Mouse (Mus musculus) hindlimb bud, embryonic 11.5 days (tissue): ENCODE data around the gene Ccl6.

Experiments used
- DNase-seq: peaks from one replicate; pipeline ENCODE4 v3.0.0-alpha.2; 2012; ENCODE audit warnings: low read depth, low spot score; ENCODE audit errors: extremely low spot score

Gene Ccl6

DNA sequence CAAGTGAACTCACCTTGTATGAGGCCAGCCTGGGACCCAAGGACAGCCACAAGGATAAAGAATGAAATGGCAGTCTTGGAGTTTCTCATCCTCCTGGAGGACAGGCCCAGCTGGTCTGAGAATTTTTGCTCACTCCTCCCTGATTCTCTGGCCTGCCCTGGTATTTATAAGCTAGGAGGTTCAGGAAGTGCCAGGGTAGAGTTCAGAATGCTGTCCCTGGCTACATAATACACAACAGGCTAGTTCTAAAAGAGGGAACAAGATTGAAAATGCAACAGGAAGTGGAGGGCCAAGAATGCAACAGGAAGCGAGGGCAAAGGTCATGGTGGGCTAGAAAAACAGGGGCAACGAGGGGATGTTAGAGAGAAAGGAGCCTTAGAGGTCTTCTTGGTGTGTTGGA, at the start of gene Ccl6:
Gene Ccl6 (minus strand): TSS at position 235 of the 400 bp plus-strand sequence.
- DNase-seq: no peak

DNA sequence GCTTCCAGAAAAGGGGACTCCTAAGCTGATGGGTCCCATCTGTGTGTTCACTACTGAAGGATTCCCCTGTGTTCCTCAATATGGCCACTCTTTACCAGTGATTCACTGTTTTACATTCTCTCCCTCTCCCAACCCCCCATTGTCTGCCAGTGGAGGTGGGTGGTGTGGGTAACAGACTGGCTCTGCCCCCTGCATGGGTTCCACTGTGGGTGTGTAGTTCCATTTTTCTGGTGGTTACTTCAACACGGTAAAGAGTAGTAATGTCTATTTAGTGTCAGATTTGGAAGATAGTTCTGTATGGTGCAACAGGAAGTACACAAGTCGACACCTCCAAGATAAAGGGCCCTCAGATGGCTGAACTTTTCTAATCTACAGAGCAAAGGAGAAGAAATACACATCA, 48.3 kb upstream of the Ccl6 start:
- DNase-seq: no peak

DNA sequence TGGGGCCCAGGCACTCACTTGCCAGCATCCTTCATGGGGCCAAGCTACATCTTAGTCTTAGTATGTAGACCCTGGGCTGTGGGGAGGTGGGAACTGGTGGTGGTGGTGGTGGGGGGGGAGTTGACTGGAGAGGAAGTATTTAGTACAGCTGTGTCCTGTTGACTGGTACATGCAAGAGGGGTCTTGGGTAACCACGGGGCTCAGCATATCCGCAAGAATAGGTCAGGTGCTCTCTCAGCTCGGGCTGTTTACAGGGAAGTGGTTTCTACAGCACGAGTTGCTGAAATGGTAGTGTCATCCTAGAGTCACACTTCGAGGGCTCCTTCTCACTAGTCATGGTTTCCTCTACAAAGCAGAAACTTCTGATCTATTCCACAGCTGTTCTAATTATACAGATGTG, 47.3 kb upstream of the Ccl6 start:
- no peak for DNase-seq

DNA sequence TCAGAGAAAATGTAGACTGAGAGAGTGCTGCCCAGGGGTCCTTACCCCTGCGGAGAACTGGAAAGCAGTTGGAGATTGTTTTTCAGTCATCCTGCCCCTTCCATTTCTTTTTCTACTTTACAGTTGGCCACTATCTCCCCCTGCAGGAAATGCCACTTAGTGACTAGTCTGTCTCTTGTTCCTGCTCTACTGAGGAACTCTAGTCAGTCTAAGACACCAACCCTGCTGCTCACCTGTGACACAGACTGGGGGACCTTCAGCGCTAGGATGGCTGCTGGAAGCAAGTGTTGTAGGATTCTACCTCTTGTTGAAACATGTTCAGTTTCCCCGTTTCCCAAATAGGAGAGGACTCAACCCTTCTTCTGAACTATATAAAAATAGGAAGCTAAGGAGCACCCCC, 46.6 kb upstream of the Ccl6 start:
- no peak for DNase-seq

DNA sequence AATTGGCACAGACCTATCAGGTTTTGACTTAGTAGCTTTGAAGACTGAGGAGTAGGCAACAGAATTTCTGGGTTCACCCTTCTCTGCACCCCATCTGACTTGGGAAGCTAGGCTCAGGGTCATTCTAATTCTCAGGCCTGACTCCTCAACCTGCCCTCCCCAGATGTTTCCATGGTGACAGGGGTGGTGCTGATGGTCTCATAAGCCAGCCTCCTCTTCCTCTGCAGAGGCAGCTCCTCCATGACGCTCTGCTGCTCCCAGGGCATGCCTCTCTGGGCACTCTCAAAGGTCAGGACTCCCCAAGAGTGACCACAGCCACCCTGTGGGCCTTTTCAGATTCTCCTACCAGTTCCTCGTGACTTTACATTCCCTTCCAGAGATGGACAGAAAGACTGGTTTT, 46.0 kb upstream of the Ccl6 start:
- DNase-seq: no peak

DNA sequence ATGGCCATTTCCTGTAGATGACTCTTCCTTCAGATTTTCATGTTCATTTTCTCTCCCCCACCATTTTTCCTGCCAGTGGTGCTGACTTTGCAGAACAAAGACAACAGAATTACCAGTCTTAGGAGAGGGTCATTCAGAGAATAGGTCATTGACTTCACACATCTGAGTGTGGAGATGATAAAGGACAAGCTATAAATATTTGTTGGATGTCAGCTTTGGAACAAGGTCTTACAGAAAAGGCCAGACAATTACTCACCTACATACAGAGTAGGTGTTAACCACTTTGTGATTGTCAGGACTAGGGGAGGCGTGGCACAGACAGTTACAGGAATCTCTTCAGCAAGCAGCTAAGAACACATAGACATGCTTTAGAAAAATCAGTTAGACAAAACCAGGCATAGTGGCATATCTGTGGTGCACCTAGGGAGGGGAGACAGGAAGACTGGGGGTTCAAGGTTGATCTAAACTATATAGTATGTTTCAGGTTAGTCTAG, 43.9 kb upstream of the Ccl6 start:
- DNase-seq: no peak

DNA sequence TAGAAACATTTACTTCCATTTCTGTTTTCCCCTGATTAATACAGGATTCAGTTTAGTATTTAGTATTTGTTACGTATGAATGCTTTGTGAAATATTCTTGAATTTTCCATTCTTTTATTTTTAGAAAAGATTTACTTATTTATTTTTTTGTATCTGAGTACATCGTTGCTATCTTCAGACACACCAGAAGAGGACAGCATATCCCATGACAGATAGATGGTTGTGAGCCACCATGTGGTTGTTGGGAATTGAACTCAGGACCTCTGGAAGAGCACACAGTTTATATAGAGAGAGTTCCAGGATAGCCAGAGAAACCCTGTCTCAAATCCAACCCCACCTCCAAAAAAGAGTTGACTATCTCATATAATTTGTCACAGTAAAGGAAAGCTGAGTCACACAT, 42.0 kb upstream of the Ccl6 start:
- DNase-seq: no peak

DNA sequence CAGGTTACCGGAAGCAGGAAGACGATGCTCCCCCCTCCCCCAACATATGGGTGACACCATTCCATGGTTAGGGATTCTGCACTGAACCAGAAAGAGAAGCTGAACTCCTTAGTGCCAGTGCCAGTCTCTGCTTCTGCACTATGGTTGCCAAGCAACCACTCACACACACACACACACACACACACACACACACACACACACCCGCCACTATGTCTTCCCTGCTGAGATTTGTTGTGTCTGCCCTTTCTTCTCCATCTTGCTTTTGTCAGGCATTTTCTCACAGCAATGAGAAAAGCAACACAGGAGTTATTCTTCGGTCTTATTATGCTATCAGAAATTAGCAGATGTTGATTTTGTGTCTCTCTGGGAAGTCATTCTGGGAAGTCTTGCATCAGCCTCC, 41.5 kb upstream of the Ccl6 start:
- DNase-seq: no peak

DNA sequence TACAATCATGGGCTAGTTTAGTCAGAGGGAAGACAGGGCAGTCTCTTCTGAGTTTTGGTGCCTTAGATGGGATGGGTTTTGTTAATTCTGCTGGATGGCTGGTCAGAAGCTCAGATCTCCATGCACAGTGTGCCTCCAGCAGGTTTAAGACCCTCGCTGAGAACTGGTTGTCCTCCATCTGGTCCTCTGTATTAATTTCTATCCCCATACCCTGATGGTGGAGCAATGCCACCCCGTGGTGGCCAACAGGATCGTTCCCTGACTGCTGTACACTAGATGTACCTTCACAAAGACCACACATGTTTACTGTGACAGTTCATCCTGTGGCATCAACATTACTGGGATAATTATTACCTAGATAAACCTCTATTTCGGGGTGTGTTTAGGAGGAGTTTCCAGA, 39.9 kb upstream of the Ccl6 start:
- DNase-seq: no peak

DNA sequence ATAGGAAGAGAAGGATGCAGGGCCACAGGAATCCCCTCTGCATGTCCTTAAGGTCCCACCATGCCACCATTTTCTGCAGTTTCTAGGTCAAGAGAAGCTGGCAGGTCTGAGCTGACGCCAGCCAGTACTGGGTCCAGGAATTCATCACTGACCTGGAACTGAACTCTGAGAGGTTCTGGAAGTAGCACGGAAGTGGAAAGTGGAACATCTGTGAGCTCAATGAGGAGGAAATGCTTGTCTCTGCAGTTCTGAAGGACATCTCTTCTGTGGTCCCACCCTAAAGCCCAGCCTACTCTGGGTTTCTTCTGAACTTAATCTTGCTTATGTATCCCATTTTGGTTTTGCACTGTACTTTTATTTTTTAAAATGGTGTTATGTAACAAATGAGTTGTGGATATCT, 38.2 kb upstream of the Ccl6 start:
- DNase-seq: no peak

DNA sequence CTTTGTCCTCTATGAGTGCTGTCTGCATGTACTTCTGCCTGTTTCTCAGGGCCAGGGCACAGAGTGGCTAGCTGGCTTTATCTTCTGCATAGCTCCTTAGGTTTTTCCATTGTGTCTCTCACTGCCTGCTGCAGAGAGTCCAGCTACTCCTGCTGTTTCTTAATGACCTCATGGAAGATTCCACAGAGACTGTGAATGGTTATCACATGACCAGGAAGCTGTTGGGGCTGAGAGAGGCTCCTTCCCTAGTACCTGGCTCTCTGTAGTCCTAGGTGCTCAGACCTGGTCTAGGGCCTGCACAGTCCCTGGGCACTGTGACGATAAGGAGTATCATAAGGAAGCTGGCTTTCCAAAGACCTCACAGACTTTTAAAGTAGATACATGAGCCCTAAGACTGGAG, 37.7 kb upstream of the Ccl6 start:
- DNase-seq: no peak

DNA sequence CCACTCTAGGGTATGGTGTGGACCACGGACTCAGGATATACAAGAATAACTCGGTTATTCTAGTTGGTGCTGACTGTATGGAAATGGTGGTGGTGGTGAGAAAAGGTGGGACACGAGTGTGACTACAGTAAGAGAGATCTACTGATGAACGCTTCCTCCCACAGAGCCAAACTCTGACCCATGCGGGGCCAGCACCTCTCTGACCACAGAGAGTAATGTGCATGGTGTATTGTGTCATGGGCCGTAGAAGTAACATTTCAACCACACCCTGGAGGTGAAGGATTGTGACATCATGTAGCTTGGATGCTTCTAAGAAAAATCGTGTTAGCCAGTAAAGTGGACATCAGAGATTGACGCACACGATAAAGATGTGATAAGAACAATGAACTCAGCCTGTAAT, 35.9 kb upstream of the Ccl6 start:
- no peak for DNase-seq

DNA sequence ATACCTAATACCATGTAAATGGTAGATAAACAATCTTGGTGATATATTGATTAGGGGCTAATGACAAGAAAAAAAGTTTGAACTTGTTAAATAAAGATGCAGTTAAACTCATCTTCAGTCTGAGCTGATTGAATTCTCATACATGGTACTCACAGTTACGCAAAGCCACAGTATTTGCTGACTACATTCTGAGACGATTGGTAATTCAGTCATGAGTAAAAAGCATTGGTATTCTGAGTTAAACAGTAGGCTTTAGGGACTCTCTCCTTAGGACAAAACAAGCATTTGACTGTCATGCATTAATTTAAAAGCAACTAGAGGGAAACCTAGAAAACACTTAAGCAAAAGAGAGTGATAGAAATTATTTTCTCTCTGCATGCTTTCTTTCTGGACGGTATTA, 30.7 kb upstream of the Ccl6 start:
- no peak for DNase-seq

DNA sequence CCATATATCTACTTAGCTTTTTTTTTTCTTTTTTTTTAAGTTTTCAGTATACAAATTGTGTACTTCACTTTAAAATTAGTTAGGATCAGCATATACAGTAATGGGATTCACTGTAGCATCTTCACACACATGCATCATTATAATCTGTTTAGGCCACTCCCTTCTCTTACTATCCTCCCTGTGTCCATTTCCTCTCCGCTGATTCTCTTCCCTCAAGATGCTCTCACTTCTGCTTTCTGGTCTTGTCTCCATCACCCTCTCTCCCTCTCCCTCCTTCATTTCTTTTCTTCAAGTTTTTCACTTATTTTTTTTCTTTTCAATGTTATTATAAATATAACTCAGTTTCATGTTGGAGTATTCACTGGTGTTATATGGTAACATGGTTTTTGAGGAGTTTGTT, 26.1 kb upstream of the Ccl6 start:
- no peak for DNase-seq

DNA sequence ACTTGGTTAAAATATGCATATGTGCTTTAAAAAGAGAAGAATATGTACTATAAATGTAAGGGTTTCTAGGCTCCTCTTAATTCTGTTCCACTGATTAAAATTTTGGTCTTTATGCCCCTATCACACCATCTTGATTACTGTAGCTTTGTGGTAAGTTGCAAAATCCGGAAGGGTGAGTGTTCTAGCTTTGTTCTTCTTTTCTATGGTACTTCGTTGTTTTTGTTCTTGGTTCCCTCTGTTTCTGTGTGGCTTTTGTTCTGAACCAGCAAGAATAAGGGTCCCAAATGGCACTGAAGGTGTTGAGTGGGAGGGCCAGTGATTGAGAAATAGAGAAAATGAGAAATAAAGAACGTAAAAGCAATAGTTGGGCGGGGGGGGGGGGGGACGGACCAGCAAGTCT, 25.4 kb upstream of the Ccl6 start:
- no peak for DNase-seq

DNA sequence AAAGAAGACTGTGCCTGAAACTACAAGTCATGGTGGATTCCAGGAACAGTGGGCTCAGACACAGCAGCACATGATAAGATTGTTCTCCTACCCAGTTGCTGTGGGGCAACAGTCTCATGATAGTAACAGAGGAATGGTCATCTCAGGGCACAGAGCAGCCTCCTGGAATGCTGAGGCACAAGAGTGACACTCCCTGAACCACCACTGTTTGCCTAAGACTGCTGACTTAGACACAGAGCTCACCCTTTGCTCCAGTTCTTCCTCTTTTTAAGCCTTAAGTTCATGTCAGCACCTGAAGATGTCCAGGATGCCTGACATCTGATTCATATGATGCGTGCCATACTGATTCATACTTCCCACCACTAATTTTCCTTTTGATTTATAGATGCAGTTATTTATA, 23.7 kb upstream of the Ccl6 start:
- no peak for DNase-seq

DNA sequence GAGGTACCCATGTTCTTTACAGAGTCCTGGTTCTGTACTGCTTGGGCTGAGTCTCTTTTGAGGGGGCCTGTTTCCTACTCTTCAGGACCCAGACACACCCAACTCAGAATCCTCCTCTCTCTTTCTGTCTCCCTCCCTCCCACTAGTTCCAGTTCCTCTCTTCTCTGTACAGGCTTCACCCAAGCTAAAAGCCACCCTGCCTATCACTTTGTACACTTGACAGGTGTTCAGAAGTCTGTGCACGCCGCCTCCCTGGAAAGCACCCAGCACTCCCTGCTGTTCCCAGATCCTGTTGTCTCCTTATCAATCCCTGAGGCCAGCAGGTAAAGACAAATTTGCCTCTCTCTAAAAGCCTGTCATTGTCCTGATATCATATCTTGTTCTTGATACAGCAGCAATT, 18.0 kb upstream of the Ccl6 start:
- no peak for DNase-seq

DNA sequence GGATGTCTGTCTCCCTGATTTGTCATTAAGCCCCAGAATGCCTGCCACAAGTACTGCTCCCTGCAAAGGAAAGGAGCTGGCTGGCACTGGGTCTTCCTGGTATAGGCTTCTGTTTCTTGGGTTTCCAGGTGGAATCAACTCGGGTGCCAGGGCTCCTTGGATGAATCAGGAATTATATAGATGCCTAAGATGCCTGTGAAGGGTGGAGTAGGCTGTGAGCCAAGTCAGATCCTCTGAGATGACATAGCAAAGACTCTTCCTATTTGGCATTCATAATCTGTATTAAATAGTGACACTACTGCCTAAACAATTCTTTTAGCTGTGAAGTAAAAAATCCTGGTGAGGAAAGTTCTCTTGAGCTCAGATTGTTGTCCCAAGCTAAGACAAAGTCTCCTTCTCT, 13.5 kb upstream of the Ccl6 start:
- DNase-seq: no peak

DNA sequence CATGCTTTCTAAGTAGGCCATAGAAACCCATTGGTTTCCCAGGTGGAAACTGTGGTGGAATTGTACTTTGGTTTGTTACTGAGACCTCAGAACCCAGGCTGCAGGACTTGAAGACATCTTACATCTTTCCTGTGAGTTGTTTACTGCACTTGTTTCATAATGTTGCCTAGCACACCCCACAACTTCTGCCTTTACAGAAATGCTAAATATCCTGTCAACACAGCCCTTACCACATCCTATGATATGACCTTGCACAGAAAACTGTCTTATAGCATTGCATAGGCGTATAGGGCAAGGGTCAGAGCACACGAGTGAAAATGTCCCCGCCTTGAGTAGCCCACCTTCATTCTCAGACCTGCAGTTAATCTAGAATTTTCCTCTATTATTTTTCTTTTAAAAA, 12.6 kb upstream of the Ccl6 start:
- DNase-seq: no peak

DNA sequence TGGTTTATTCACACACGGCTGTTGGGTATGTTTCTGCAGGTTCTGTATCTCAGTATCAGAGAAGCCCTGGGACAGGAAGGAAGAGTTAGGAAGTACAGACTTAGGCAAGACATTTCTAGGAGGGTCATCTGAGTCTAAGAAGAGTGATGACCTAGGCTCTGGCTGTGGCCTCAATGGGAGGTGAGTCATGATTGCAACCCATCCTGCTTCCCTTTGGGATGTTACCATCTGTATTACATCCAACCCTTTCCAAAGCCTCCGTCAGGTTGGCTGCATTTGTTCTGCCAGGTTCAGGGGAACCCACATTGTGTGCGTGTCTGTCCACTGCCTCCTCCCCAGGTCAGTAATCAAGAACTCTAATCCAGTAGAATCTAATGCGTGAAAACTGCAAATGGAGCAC, 11.8 kb upstream of the Ccl6 start:
- no peak for DNase-seq

DNA sequence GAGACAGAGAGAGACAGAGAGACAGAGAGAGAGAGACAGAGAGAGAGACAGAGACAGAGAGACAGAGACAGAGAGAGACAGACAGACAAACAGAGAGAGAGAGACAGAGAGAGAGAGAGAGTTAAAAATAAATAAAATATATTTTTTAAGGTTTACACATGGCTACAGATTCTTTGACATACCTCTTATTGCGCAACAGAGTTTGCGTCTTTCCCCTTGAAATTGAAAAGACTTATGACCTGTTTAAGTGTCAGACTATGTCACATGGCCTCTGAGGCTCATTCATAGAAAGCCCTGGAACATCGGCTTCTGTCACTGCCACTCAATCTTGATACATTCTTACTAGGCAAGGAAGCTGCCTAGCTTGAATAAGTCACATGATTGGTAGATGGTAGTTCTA, 10.5 kb upstream of the Ccl6 start:
- no peak for DNase-seq

DNA sequence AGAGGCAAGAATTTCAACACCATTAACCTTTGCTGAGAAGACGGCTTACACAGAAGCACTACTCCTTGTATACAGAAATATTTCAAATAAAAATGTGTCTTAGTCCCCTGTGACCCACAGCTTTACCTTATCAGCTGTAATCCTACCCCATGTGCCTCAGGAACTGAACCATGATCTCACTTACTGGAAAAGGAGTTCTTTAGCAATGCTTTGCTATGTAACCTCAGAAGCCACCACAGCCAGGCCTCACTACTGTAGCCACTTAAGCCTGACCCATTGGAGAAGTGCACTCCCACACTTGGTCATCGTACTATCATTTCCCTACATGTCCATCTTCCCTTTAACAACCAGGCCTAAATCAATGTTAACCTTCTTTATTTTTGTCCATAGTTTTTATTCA, 7.7 kb upstream of the Ccl6 start:
- DNase-seq: no peak

DNA sequence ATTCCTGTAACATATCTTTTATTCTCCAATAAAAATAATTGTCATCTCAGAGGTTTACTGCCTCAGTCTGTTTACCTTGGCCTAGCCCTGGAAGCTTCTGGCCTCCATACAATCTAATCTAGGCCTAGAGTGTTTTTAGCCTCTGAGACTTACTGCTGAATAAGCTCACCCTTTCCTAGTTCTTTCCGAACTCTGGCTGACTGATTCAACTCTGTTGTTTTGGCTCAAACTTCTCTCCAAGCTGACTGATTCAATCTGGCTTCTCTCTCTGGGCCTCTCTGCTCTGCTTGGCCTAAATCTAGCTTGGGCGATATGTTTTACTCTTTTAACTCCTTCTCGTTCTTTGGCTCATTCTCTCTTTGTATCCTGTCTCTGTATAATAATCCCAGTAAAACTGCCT, 6.1 kb upstream of the Ccl6 start:
- DNase-seq: no peak

DNA sequence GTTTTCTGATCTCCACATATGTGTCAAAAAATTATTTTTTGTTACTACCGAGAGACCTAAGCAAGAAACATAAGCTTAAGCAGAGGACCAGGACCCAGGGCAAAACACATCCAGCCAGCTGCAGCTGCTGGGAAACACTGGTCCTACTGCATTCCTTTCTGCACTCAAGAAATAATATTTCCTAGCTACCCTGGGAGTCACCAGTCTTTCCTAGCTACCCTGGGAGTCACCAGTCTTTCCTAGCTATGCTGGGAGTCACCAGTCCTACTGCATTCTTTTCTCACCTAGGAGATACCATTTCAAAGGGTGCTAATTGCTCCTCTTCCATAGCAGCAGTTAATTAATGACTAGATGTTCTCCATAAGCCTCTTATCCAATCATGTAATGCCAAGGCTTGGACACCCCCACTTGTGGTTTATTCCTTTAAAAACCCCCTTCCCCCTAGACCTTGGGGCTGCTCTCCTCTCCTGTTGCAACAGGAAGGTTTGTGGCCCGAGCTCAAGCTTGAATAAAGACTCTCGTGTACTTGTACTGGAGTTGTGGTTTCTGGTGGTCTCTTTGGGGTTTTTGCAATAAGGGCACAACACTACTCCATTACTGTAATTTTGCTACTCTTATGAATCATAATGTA, 5.4 kb upstream of the Ccl6 start:
- no peak for DNase-seq
